Mouse (Mus musculus) bone marrow macrophage, adult 2 months (primary cell): ENCODE data around the gene Mapkap1.

ENCODE experiments used
- CTCF ChIP-seq: IDR thresholded peaks from 2 replicates; pipeline ENCODE4 v1.5.1; 2012; ENCODE audit warnings: low read depth, mild to moderate bottlenecking, low read length, moderate library complexity
- POLR2A ChIP-seq: IDR thresholded peaks from 2 replicates; pipeline ENCODE4 v1.6.1; 2012; ENCODE audit warnings: mild to moderate bottlenecking, low read depth, low read length, borderline replicate concordance

DNA sequence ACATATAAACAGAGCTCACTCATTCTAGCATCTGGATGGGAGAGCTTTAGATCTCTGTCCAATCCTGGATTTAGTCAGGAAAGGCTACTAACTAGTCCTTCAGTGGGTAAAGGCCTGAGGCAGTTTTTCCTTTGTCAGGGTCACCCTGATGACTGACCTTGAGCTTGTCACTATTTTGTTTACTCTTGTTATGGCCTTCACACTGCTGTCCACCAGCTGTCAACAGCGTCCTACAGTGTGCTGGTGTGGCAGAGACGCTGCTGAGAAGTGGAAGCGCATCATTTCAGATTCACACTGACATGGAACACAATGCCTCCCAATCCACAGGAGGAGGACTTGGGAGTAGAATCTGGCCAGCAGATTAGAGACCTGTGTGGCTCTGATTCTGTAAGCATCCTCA, 130.8 kb downstream of the Mapkap1 start:
- TF ChIP-seq CTCF (no peak), POLR2A (no peak)
